Mouse (Mus musculus): ENCODE data around the gene Syt3. TPM values are rescaled to one million over a fixed set of nuclear protein-coding genes. Genes with fewer than 3 reads are reported as not detected.

The Syt3 gene
- total RNA-seq (2017): 0.79 and 1.8 TPM in 2 replicates

GRCm38 (mm10) chr7:44383980-44384715 is at the start of gene Syt3:
Syt3 (plus strand) TSS chr7:44384102.
- peak; percentile 80 to 84 for ATAC-seq (replicated peaks in 1 of 2; ENCODE audit: insufficient read depth in 1 of 2, low FRiP score in 2 of 2, low TSS enrichment in 1 of 2, low read depth in 1 of 2, poor library complexity in 2 of 2, severe bottlenecking in 2 of 2)

GRCm38 (mm10) chr7:44334139-44334538 is 49.8 kb upstream of the Syt3 start:
- ATAC-seq (replicated peaks in 1 of 2; ENCODE audit: insufficient read depth in 1 of 2, low FRiP score in 2 of 2, low TSS enrichment in 1 of 2, low read depth in 1 of 2, poor library complexity in 2 of 2, severe bottlenecking in 2 of 2): no peak

DNA sequence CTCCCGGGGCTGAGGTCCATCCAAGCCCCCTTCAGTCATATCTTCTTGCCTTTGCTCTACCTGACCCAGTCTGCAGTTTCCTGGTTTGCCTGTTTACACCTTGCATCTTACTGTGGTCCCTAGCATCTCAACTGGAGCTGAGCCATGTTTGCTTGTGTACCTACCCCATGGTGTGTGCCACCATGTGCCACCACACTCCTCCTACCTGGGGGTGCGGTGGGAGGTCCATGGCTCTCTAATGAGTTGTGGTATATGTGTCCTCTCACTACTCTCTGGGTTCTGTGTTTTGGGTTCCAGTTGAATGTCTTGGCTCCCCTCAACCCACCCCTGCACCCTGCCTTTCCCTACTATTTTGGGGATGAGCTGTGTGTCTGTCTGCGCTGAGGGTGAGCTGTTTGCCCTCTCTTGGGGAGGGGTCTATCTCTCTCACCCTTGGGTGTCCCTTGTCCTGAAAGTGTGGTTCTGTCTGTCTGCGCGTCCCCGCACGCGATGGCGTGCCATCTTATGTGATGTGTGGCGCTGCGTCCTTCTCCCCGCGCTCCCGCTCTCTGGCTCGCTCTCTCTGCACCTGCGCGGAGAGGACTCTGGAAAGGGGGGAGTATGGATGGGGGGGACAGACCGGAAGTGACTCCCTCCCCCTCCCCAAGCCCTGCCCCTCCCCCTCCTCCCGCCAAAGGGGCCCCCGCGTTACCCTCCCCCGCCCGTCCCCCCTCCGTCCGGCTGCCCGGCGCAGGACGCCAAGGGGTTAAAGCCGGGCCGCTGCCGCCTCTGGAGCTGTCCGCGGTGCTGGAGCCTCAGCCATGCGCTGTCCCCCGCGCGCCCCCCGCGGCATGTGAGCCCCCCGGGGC is 48.6 kb upstream of the Syt3 start:
- no peak for ATAC-seq (replicated peaks in 1 of 2; ENCODE audit: insufficient read depth in 1 of 2, low FRiP score in 2 of 2, low TSS enrichment in 1 of 2, low read depth in 1 of 2, poor library complexity in 2 of 2, severe bottlenecking in 2 of 2)

GRCm38 (mm10) chr7:44336046-44337021 is 47.6 kb upstream of the Syt3 start:
- no peak for ATAC-seq (replicated peaks in 1 of 2; ENCODE audit: insufficient read depth in 1 of 2, low FRiP score in 2 of 2, low TSS enrichment in 1 of 2, low read depth in 1 of 2, poor library complexity in 2 of 2, severe bottlenecking in 2 of 2)

- ATAC-seq (replicated peaks in 1 of 2; ENCODE audit: insufficient read depth in 1 of 2, low FRiP score in 2 of 2, low TSS enrichment in 1 of 2, low read depth in 1 of 2, poor library complexity in 2 of 2, severe bottlenecking in 2 of 2): no peak
Observed at GRCm38 (mm10) chr7:44337121-44337849, 46.6 kb upstream of the Syt3 start.

DNA sequence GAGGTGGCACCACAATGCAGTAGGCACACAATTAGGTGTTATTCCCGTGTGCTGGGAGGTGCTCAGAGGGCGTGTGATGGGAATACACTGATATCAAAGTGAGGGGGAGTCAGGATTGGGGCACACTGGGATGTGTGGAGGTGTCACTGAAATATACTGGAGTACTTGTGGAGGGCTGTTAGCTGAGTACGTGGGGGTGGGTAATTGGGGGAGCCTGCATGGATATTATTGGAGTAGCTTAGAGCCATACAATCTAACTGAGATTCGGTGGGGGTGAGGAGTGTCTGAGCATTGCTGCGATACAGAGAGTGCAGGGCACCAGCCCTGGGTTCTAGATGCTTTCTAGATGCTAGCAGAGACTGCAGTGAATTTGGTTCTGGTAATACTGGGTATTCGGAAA is 43.7 kb upstream of the Syt3 start:
- no peak for ATAC-seq (replicated peaks in 1 of 2; ENCODE audit: insufficient read depth in 1 of 2, low FRiP score in 2 of 2, low TSS enrichment in 1 of 2, low read depth in 1 of 2, poor library complexity in 2 of 2, severe bottlenecking in 2 of 2)

- no peak for ATAC-seq (replicated peaks in 1 of 2; ENCODE audit: insufficient read depth in 1 of 2, low FRiP score in 2 of 2, low TSS enrichment in 1 of 2, low read depth in 1 of 2, poor library complexity in 2 of 2, severe bottlenecking in 2 of 2)
Observed at GRCm38 (mm10) chr7:44341119-44341518, 42.8 kb upstream of the Syt3 start.

DNA sequence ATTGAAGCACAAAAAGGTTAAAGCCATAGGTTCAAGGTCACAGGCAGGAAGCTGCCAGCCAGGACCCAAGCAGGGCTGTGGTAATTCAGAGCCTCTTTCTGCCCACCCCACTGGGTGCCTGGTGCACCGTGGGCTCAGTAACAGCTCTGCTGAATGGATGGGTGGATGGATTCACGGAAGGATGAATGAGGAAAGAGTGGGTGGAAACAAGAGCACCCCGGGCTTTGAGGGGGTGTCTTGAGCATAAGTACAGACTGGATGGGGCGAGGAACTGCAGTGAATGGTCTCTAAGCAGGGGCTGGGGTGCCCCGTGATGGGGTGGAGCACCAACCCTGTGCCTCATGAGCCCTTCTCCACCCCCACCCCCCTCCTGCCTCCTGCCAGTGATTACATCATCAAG is 42.2 kb upstream of the Syt3 start:
- ATAC-seq (replicated peaks in 1 of 2; ENCODE audit: insufficient read depth in 1 of 2, low FRiP score in 2 of 2, low TSS enrichment in 1 of 2, low read depth in 1 of 2, poor library complexity in 2 of 2, severe bottlenecking in 2 of 2): no peak

- ATAC-seq (replicated peaks in 1 of 2; ENCODE audit: insufficient read depth in 1 of 2, low FRiP score in 2 of 2, low TSS enrichment in 1 of 2, low read depth in 1 of 2, poor library complexity in 2 of 2, severe bottlenecking in 2 of 2): no peak
Observed at GRCm38 (mm10) chr7:44343459-44344015, 40.4 kb upstream of the Syt3 start.

GRCm38 (mm10) chr7:44344622-44345021 is 39.3 kb upstream of the Syt3 start:
- peak; percentile 53 to 66 for ATAC-seq (replicated peaks in 1 of 2; ENCODE audit: insufficient read depth in 1 of 2, low FRiP score in 2 of 2, low TSS enrichment in 1 of 2, low read depth in 1 of 2, poor library complexity in 2 of 2, severe bottlenecking in 2 of 2)

DNA sequence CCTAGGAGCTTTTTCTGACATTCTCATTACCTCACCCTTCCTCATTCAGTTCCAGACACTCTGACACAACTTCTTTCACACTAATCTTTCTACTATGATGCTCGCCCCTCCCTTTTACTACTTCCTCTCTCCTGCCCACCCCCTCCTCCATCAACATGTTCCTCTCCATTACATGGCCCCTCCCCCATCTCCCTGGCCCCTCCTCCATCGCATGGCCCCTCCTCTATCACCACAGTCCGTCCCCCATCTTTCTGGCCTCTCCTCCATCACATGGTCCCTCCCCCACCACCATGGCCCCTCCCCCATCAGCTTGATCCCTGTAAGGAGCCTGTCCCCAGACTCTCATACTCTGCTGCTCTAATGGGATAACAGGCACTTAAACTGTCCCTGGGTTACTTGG is 34.9 kb upstream of the Syt3 start:
- ATAC-seq (replicated peaks in 1 of 2; ENCODE audit: insufficient read depth in 1 of 2, low FRiP score in 2 of 2, low TSS enrichment in 1 of 2, low read depth in 1 of 2, poor library complexity in 2 of 2, severe bottlenecking in 2 of 2): no peak

DNA sequence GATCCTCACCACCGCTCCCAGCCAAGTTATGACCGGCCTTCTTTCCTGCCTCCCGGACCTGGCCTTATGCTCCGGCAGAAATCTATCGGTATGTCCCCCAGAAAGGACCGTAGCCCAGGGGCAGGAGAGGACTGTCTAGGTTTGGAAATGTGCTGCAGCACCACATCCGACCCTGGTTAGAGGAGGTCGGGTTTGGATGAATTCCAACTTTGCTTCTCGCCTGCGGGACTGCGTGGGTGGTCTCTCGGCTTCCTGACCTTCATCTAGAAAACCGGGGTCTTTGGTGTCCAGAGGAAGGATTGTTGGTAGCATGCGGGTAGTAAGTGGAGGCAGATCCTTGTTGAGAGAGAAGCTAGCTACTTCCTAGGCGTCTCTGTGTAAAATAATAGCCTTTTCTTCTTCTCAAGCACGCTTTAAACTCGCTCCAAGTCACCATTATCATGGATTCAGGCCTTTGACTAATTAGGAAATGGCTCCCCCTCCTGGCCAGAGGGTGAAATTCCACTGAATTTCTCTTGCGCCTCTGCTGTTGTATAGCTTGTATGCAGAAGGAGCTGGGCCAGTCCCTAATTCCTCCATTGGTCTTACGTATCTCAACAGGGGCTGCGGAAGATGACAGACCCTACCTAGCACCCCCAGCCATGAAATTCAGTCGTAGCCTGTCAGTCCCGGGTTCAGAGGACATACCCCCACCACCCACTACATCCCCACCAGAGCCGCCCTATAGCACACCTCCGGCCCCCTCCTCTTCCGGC is 32.8 kb upstream of the Syt3 start:
- peak; percentile 75 to 77 for ATAC-seq (replicated peaks in 1 of 2; ENCODE audit: insufficient read depth in 1 of 2, low FRiP score in 2 of 2, low TSS enrichment in 1 of 2, low read depth in 1 of 2, poor library complexity in 2 of 2, severe bottlenecking in 2 of 2)

DNA sequence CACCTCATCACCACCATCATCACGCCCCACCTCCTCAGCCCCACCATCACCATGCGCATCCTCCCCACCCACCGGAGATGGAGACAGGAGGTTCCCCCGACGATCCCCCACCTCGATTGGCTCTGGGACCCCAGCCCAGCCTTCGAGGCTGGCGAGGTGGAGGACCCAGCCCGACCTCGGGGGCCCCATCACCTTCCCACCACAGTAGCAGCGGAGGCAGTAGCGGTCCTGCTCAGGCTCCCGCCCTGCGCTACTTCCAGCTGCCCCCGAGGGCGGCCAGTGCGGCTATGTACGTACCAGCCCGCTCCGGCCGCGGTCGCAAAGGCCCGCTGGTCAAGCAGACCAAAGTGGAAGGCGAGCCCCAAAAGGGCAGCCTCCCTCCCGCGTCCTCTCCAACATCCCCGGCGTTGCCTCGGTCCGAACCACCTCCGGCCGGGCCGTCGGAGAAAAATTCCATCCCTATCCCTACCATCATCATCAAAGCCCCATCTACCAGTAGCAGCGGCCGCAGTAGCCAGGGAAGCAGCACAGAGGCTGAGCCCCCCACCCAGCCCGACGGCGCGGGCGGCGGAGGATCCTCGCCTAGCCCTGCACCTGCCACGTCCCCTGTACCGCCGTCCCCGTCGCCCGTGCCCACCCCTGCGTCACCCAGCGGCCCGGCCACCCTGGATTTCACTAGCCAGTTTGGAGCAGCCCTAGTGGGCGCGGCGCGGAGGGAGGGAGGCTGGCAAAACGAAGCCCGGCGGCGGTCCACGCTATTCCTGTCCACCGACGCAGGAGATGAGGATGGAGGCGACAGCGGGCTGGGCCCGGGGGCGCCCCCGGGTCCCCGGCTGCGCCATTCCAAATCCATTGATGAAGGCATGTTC is 31.8 kb upstream of the Syt3 start:
- ATAC-seq (replicated peaks in 1 of 2; ENCODE audit: insufficient read depth in 1 of 2, low FRiP score in 2 of 2, low TSS enrichment in 1 of 2, low read depth in 1 of 2, poor library complexity in 2 of 2, severe bottlenecking in 2 of 2): no peak

- ATAC-seq (replicated peaks in 1 of 2; ENCODE audit: insufficient read depth in 1 of 2, low FRiP score in 2 of 2, low TSS enrichment in 1 of 2, low read depth in 1 of 2, poor library complexity in 2 of 2, severe bottlenecking in 2 of 2): no peak
Observed at GRCm38 (mm10) chr7:44352750-44353600, 30.9 kb upstream of the Syt3 start.
